Mouse (Mus musculus): ENCODE results near the gene Syngap1.
"Not testable (repeated sequence)": the region's sequence is repeated elsewhere in the genome, so short reads cannot be mapped to it uniquely, and the experiment has no call there.

Syngap1 gene

GRCm38 (mm10) chr17:26941031-26941789 is at the start of gene Syngap1:
Syngap1 (plus strand) TSS chr17:26941253.
- no peak for DNase-seq (ENCODE audit: low read depth in 1 of 2, low spot score in 2 of 2)

GRCm38 (mm10) chr17:26892635-26893375 is 48.2 kb upstream of the Syngap1 start:
- DNase-seq (ENCODE audit: low read depth in 1 of 2, low spot score in 2 of 2): no peak

GRCm38 (mm10) chr17:26893492-26893891 is 47.6 kb upstream of the Syngap1 start:
- no peak for DNase-seq (ENCODE audit: low read depth in 1 of 2, low spot score in 2 of 2)

GRCm38 (mm10) chr17:26894342-26894741 is 46.7 kb upstream of the Syngap1 start:
- no peak for DNase-seq (ENCODE audit: low read depth in 1 of 2, low spot score in 2 of 2)

- peak in 1 of 2 experiments; percentile 44 for DNase-seq (ENCODE audit: low read depth in 1 of 2, low spot score in 2 of 2)
Measured at GRCm38 (mm10) chr17:26895578-26895977, 45.5 kb upstream of the Syngap1 start.

- DNase-seq (ENCODE audit: low read depth in 1 of 2, low spot score in 2 of 2): no peak
Measured at GRCm38 (mm10) chr17:26900916-26901315, 40.1 kb upstream of the Syngap1 start.

GRCm38 (mm10) chr17:26904320-26904719 is 36.7 kb upstream of the Syngap1 start:
- DNase-seq (ENCODE audit: low read depth in 1 of 2, low spot score in 2 of 2): no peak

- DNase-seq (ENCODE audit: low read depth in 1 of 2, low spot score in 2 of 2): not testable (repeated sequence)
Measured at GRCm38 (mm10) chr17:26907506-26907905, 33.5 kb upstream of the Syngap1 start.

- DNase-seq (ENCODE audit: low read depth in 1 of 2, low spot score in 2 of 2): no peak
Measured at GRCm38 (mm10) chr17:26915248-26915647, 25.8 kb upstream of the Syngap1 start.

GRCm38 (mm10) chr17:26916711-26917482 is 24.2 kb upstream of the Syngap1 start, which contains the start of gene Kifc5b:
Kifc5b (plus strand) TSS chr17:26917091.
- peak; percentile 99 for DNase-seq (ENCODE audit: low read depth in 1 of 2, low spot score in 2 of 2)

GRCm38 (mm10) chr17:26917560-26917959 is 23.5 kb upstream of the Syngap1 start:
- not testable (repeated sequence) for DNase-seq (ENCODE audit: low read depth in 1 of 2, low spot score in 2 of 2)

- no peak for DNase-seq (ENCODE audit: low read depth in 1 of 2, low spot score in 2 of 2)
Measured at GRCm38 (mm10) chr17:26918343-26918742, 22.7 kb upstream of the Syngap1 start.

GRCm38 (mm10) chr17:26919516-26919915 is 21.5 kb upstream of the Syngap1 start:
- DNase-seq (ENCODE audit: low read depth in 1 of 2, low spot score in 2 of 2): not testable (repeated sequence)

GRCm38 (mm10) chr17:26922368-26922767 is 18.7 kb upstream of the Syngap1 start:
- DNase-seq (ENCODE audit: low read depth in 1 of 2, low spot score in 2 of 2): not testable (repeated sequence)

GRCm38 (mm10) chr17:26925414-26925813 is 15.6 kb upstream of the Syngap1 start:
- DNase-seq (ENCODE audit: low read depth in 1 of 2, low spot score in 2 of 2): not testable (repeated sequence)

- peak in 1 of 2 experiments; percentile 40 for DNase-seq (ENCODE audit: low read depth in 1 of 2, low spot score in 2 of 2)
Measured at GRCm38 (mm10) chr17:26931795-26932194, 9.3 kb upstream of the Syngap1 start.

GRCm38 (mm10) chr17:26932839-26933398 is 8.1 kb upstream of the Syngap1 start, which contains the start of gene Phf1:
Phf1 (plus strand) TSS chr17:26933052.
- DNase-seq (ENCODE audit: low read depth in 1 of 2, low spot score in 2 of 2): peak; percentile 78 to 93

- no peak for DNase-seq (ENCODE audit: low read depth in 1 of 2, low spot score in 2 of 2)
Measured at GRCm38 (mm10) chr17:26933419-26933818, 7.6 kb upstream of the Syngap1 start.

- no peak for DNase-seq (ENCODE audit: low read depth in 1 of 2, low spot score in 2 of 2)
Measured at GRCm38 (mm10) chr17:26933885-26934827, 6.9 kb upstream of the Syngap1 start.

GRCm38 (mm10) chr17:26935027-26935426 is 6.0 kb upstream of the Syngap1 start:
- DNase-seq (ENCODE audit: low read depth in 1 of 2, low spot score in 2 of 2): no peak

Measured in monocyte, adult 2 months (primary cell).